Mouse (Mus musculus) C2C12 (cell line): ENCODE measurements around the gene 1500009C09Rik.

ENCODE experiments used
- CEBPB ChIP-seq: IDR thresholded peaks from one replicate; pipeline ENCODE4 v1.6.1; 2011; ENCODE audit warnings: low read depth, mild to moderate bottlenecking, control low read depth, moderate library complexity
- CTCF ChIP-seq: IDR thresholded peaks from one replicate; pipeline ENCODE4 v1.5.1; 2011; ENCODE audit not compliant: control insufficient read depth, insufficient read depth, insufficient read length
- MYOD1 ChIP-seq: IDR thresholded peaks from one replicate; pipeline ENCODE4 v1.6.1; 2011; ENCODE audit warnings: low read depth; ENCODE audit not compliant: control insufficient read depth, insufficient read length
- MYOG ChIP-seq: IDR thresholded peaks from one replicate; pipeline ENCODE4 v1.6.1; 2011; ENCODE audit not compliant: control insufficient read depth, insufficient read length; ENCODE audit errors: extremely low read depth
- USF1 ChIP-seq: IDR thresholded peaks from one replicate; pipeline ENCODE4 v1.6.1; 2011; ENCODE audit warnings: low read depth, mild to moderate bottlenecking, control low read depth, moderate library complexity

- peak; percentile 98 for TF ChIP-seq CTCF
- TF ChIP-seq USF1, result no peak
- TF ChIP-seq MYOD1, result no peak
- TF ChIP-seq CEBPB, result no peak
- no peak for TF ChIP-seq MYOG
Measured at GRCm38 (mm10) chr15:82259510-82259909, 7.3 kb downstream of the 1500009C09Rik start.
